Mouse (Mus musculus): Measurements from ENCODE around the gene Eomes.

GRCm38 (mm10) chr9:118506404-118507231 lies 28.6 kb downstream of the Eomes start:
- TF ChIP-seq CTCF (IDR thresholded peaks at IDR 0.05; ENCODE audit: control insufficient read depth, insufficient read depth, low read length) (no peak), POLR2A (IDR thresholded peaks at IDR 0.05; ENCODE audit: borderline replicate concordance, control insufficient read depth, low read depth, low read length) (peak; percentile 1; the same call in 1 of the 2 replicates)

Measured in bone marrow, adult 2 months (tissue).